Mouse (Mus musculus): Measurements from ENCODE around the gene Icam1. TPM values are rescaled to one million over a fixed set of nuclear protein-coding genes. Genes with fewer than 3 reads are reported as not detected.
A peak's percentile ranks its signal among the peaks of the same experiment; 100 is the strongest.
"Not testable (repeated sequence)": the region's sequence is repeated elsewhere in the genome, so short reads cannot be mapped to it uniquely, and the experiment has no call there.

Gene Icam1
- total RNA-seq, 4 experiments from 2014 or later = 14.9 to 33.1 (median 22.2) TPM

GRCm38 (mm10) chr9:20993165-20993898 lies 22.5 kb upstream of the Icam1 start:
- DNase-seq = no peak

GRCm38 (mm10) chr9:20995069-20995468 lies 20.7 kb upstream of the Icam1 start:
- DNase-seq = no peak

DNA sequence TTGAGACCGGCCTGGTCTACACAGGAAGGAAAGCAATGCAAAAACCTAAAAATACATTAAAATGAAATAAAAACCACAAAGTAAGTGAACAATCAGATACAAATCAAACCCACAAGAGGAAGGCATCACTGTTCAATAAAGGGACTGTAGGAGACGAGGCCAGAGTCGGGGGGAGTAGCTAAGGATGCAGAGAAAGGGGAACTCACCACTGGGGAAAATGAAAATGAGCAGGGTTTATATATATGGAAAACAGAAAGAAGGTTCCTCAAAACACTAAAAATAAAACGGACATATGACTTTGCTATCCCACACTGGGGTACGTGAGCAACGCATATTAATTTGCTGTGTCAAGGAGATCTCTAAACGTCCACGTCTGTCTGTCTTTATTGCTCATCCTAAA lies 18.7 kb upstream of the Icam1 start:
- DNase-seq = no peak

DNA sequence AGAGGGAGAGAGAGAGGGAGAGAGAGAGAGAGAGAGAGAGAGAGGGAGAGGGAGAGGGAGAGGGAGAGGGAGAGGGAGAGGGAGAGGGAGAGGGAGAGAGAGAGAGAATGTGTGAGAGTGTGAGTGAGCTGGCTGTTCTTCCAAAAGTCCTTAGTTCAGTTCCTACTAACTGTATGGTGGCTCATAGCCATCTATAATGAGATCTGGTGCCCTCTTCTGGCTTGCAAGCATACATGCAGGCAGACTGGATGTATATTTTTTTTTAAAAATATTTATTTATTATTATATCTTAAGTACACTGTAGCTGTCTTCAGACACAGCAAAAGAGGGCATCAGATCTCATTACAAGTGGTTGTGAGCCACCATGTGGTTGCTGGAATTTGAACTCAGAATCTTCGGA lies 17.4 kb upstream of the Icam1 start:
- not testable (repeated sequence) for DNase-seq

DNA sequence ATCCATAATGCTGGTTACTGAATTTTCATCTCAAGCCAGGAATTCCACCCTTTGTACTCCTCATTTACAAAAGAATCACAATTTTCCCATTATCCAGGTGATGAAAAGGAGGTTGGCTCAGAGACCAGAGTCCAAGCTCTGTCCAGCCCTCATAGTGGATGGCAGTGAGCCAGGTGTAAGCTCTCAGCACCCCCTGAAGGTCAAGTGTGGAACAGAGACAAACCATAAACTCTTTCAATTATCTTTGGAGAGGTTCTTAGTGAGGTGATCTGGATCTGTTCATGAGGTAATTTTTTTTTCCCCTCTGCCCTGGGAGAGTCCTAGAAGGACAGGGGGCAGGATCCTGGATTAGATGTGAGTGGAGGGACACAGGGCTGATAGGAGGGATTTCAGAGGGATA lies 15.0 kb upstream of the Icam1 start:
- DNase-seq = no peak

DNA sequence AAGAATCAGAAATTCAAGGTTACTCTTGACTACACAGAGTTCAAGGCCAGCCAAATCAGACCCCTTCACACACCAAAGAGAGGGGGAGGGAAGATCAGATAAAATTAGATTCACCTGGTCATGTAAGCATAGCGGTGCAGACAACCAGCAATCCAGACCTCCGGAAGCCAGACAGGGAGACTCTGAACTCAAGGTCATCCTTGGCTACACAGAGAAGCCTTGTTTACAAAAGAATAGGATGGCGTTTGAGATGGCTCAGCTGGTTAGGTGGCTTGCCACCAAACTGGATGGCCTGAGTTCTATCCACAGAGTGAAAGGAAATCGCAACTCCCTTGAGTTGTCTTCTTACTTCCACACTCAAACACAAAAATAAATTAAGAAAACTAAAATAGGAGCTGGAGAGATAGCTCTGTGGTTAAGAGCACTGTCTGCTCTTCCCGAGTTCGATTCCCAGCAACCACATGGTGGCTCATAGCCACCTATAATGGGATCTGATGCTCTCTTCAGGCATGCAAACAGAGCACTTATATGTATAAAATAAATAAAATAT lies 14.1 kb upstream of the Icam1 start:
- no peak for DNase-seq

GRCm38 (mm10) chr9:21002270-21002626 lies 13.5 kb upstream of the Icam1 start:
- DNase-seq = no peak

- peak; percentile 80 for DNase-seq
These were observed 12.9 kb upstream of the Icam1 start, which contains the start of gene Mrpl4 for GRCm38 (mm10) chr9:21002627-21003551. Gene Mrpl4, plus strand, starts transcription at chr9:21002738.

GRCm38 (mm10) chr9:21007313-21007952 lies 8.4 kb upstream of the Icam1 start:
- no peak for DNase-seq

- no peak for DNase-seq
These were observed 7.8 kb upstream of the Icam1 start for GRCm38 (mm10) chr9:21008007-21008406.

GRCm38 (mm10) chr9:21010362-21010761 lies 5.4 kb upstream of the Icam1 start:
- DNase-seq = no peak

GRCm38 (mm10) chr9:21010939-21011541 lies 4.7 kb upstream of the Icam1 start:
- DNase-seq = not testable (repeated sequence)

DNA sequence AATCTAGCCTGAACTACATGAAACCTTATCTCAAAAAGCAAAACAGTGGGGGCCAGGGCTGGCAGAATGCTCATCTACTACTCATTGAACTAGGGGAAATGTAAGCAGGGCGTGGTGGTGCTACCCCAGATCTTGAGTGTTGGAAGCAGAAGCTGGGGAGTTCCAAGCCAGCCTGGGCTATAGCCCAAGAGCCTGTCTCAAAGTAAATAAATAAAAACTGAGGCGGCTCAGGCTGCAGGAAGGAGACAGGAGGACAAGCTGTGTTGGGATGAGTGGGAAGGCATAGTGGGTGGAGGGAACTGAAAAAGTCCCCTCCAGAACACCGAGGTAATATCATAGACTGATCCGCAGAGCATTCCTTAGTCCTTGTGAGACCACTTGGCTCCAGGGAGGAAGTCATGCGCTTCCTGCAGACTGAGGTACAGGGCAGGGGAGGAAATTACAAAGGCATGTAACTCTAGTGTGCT lies 3.9 kb upstream of the Icam1 start:
- DNase-seq = no peak

DNA sequence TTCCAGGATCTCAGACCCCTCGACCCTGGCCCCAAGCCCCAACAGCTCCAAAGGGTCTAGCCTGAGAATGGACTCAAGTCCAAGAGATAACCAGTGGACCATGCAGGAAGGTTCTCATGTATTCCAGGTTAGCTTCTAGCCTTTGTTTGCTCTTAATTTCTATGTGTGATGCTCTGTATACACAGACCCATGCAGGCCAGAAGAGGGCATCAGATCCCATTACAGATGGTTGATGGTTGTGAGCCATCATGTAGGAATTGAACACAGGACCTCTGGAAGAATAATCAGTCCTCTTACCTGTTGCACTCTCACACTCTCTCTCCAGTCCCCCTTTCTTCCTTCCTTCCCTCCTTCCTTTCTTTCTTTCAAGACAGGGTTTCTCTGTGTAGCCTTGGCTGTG lies 3.4 kb upstream of the Icam1 start:
- DNase-seq = no peak

DNA sequence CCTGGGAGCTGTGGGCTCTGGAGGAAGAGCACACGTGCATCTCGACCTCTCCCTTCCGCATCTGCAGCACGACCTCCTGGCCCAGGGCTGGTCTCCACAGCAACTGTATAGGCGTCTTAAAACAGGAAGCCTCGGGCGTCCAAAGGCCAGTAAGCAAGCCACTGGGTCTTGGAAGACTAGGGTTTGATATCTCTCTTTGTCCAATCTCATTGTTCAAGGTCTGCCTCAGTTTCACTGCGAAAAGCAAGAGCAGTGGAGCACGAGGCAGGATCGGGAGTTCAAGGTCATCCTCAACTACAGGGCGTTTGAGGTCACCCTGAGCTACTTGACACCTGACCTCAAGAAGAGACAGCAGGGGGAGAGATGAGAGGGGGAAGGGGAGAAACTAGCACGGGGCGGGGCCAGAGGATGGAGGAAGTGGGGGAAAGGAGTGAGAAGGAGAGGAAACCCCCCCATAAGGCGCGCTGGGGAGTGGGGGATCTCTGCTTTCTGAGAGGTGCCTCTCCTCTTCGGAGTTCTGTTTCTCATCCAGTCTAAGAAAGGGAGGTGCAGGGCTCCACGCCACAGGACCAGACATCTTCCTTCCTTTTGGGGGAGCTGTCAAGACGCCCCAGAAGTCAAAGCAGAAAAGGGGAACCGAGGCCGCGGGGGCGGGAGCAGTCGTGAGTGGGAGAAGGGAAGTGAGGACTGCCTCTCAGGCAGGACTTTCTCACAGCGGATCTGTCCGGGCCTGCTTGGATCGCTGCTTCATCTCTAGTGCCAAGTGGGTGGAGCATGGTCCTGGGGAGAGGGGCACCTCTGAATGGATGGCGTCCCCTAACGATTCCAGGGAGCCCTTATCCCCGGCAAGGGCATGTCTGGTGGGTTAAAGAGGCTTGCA lies 854 bp upstream of the Icam1 start:
- no peak for DNase-seq

DNA sequence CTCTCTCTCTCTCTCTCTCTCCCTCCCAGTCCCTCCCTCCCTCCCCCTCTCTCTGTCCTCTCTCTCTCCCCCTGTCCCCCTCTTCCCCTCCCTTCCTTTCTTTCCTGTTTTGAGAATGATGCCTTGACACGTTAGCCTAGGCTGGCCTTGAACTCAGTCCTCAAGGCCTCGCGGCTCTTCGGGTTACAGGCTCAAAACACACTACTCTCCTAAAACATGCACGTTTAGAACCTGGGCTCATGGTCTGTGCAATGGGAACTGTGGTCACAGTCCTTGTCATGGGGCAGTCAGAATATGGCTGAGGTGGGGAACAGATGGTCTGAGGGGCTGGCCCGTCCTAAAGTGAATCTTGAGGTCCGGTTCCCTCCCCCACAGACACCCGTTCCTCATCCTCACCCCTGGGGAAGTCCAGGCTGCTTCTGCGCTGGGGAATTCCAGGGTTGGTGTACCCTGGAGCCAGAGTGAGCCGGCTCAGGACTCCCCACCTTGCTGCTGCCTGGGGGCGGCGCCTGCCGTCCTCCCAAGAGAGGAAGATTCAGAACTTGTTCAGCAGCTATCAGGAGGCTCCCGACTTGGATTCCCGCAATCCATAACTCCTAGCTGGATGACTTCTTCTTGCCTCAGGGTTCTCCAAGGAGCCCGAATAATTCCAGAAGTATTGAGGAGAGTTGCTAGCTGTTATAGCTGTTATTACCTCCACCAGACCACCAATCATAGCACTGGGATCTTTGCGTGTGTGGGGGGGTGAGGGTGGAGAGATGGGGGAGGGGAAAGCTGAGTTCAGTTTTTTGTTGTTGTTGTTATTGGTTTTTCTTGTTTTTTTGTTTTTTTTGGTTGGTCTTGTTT lies 769 bp downstream of the Icam1 start:
- no peak for DNase-seq

- DNase-seq = no peak
These were observed 1.4 kb downstream of the Icam1 start for GRCm38 (mm10) chr9:21017177-21017575.

GRCm38 (mm10) chr9:21018600-21018999 lies 2.8 kb downstream of the Icam1 start:
- no peak for DNase-seq

GRCm38 (mm10) chr9:21021363-21021762 lies 5.6 kb downstream of the Icam1 start:
- no peak for DNase-seq

DNA sequence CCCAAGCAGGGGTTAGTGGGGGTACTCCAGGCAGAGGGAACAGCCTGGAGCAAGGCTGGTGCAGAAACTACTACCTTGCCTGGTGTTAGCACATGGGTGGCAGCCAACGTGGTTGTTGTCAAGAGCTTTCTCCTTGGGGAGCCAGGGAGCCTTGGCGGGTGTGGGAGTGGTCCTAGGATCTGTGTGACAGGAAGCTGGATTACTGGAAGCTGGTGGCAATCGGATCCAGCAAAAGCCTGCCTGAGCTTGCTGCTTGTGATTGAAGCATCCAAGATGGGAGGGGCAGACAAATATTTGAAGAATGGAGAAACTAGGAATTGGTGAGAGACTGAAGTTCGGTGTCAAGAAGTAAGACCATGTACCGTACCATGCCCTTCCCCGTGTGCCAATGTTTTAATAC lies 6.5 kb downstream of the Icam1 start:
- DNase-seq = no peak
